Mouse (Mus musculus): ENCODE measurements around the gene Lpgat1. TPM values are rescaled to one million over a fixed set of nuclear protein-coding genes. Genes with fewer than 3 reads are reported as not detected.

The Lpgat1 gene
- polyA plus RNA-seq, 1 experiment from 2014 or later = 5.3 TPM

- ATAC-seq (ENCODE audit: low read depth) = no peak
- H3K27ac ChIP-seq (ENCODE audit: low read length) = no peak overlapping the region
These were observed 75.4 kb downstream of the Lpgat1 start for GRCm38 (mm10) chr1:191792991-191793390.

GRCm38 (mm10) chr1:191793888-191794532 is 76.4 kb downstream of the Lpgat1 start:
- Histone ChIP-seq H3K36me3 (ENCODE audit: control insufficient read depth, insufficient read depth) (no peaks in the 10 kb centered on the region), H3K4me2 (ENCODE audit: low read depth, low read length) (no peak overlapping the region), H3K9me3 (replicated peaks; ENCODE audit: control insufficient read depth, low read length) (no peaks in the 10 kb centered on the region), H3K4me3 (ENCODE audit: low read depth, low read length) (no peak overlapping the region), H3K27me3 (ENCODE audit: control insufficient read depth, insufficient read depth, low read depth, low read length) (no peaks in the 10 kb centered on the region), H3K27ac (ENCODE audit: low read length) (no peak overlapping the region), H3K4me1 (ENCODE audit: control insufficient read depth, low read depth, low read length) (no peaks in the 10 kb centered on the region), H3K9ac (ENCODE audit: low read depth, low read length) (no peak overlapping the region)
- ATAC-seq (ENCODE audit: low read depth) = peak; percentile 79
- 51% methylated on average over 7 of the region's 7 CpGs for WGBS (ENCODE audit: insufficient replicate concordance)

More at GRCm38 (mm10) chr1:191792991-191793390, 75.4 kb downstream of the Lpgat1 start:
- no peaks in the 10 kb centered on the region for H3K27me3 ChIP-seq (ENCODE audit: control insufficient read depth, insufficient read depth, low read depth, low read length)
- H3K9me3 ChIP-seq (replicated peaks; ENCODE audit: control insufficient read depth, low read length) = no peaks in the 10 kb centered on the region
- no peaks in the 10 kb centered on the region for H3K4me1 ChIP-seq (ENCODE audit: control insufficient read depth, low read depth, low read length)
- no peaks in the 10 kb centered on the region for H3K36me3 ChIP-seq (ENCODE audit: control insufficient read depth, insufficient read depth)
- H3K4me3 ChIP-seq (ENCODE audit: low read depth, low read length) = no peak overlapping the region
- no peak overlapping the region for H3K4me2 ChIP-seq (ENCODE audit: low read depth, low read length)
- WGBS (ENCODE audit: insufficient replicate concordance) = 59% methylated on average over 8 of the region's 8 CpGs
- H3K9ac ChIP-seq (ENCODE audit: low read depth, low read length) = no peak overlapping the region

GRCm38 (mm10) chr1:191796238-191796896 is 78.7 kb downstream of the Lpgat1 start:
- Histone ChIP-seq H3K9ac (ENCODE audit: low read depth, low read length) (no peak overlapping the region), H3K4me1 (ENCODE audit: control insufficient read depth, low read depth, low read length) (no peaks in the 10 kb centered on the region), H3K27me3 (ENCODE audit: control insufficient read depth, insufficient read depth, low read depth, low read length) (no peaks in the 10 kb centered on the region), H3K36me3 (ENCODE audit: control insufficient read depth, insufficient read depth) (no peaks in the 10 kb centered on the region), H3K9me3 (replicated peaks; ENCODE audit: control insufficient read depth, low read length) (no peaks in the 10 kb centered on the region), H3K4me2 (ENCODE audit: low read depth, low read length) (no peak overlapping the region), H3K4me3 (ENCODE audit: low read depth, low read length) (no peak overlapping the region), H3K27ac (ENCODE audit: low read length) (no peak overlapping the region)
- WGBS (ENCODE audit: insufficient replicate concordance) = 71% methylated on average over 4 of the region's 4 CpGs
- ATAC-seq (ENCODE audit: low read depth) = no peak

- no peak for ATAC-seq (ENCODE audit: low read depth)
- no peaks in the 10 kb centered on the region for H3K4me1 ChIP-seq (ENCODE audit: control insufficient read depth, low read depth, low read length)
- no peak overlapping the region for H3K9ac ChIP-seq (ENCODE audit: low read depth, low read length)
- no peak overlapping the region for H3K4me3 ChIP-seq (ENCODE audit: low read depth, low read length)
- 43% methylated on average over 9 of the region's 9 CpGs for WGBS (ENCODE audit: insufficient replicate concordance)
- H3K36me3 ChIP-seq (ENCODE audit: control insufficient read depth, insufficient read depth) = no peaks in the 10 kb centered on the region
- H3K27ac ChIP-seq (ENCODE audit: low read length) = no peak overlapping the region
- peaks cover 3% of the 10 kb centered on the region for H3K9me3 ChIP-seq (replicated peaks; ENCODE audit: control insufficient read depth, low read length)
- H3K27me3 ChIP-seq (ENCODE audit: control insufficient read depth, insufficient read depth, low read depth, low read length) = no peaks in the 10 kb centered on the region
- H3K4me2 ChIP-seq (ENCODE audit: low read depth, low read length) = no peak overlapping the region
These were observed 84.6 kb downstream of the Lpgat1 start for GRCm38 (mm10) chr1:191802093-191802819.

GRCm38 (mm10) chr1:191802820-191803655 is 85.4 kb downstream of the Lpgat1 start:
- peaks cover 3% of the 10 kb centered on the region for H3K9me3 ChIP-seq (replicated peaks; ENCODE audit: control insufficient read depth, low read length)
- H3K9ac ChIP-seq (ENCODE audit: low read depth, low read length) = no peak overlapping the region
- no peaks in the 10 kb centered on the region for H3K4me1 ChIP-seq (ENCODE audit: control insufficient read depth, low read depth, low read length)
- H3K4me3 ChIP-seq (ENCODE audit: low read depth, low read length) = no peak overlapping the region
- no peaks in the 10 kb centered on the region for H3K27me3 ChIP-seq (ENCODE audit: control insufficient read depth, insufficient read depth, low read depth, low read length)
- no peak overlapping the region for H3K4me2 ChIP-seq (ENCODE audit: low read depth, low read length)
- H3K36me3 ChIP-seq (ENCODE audit: control insufficient read depth, insufficient read depth) = no peaks in the 10 kb centered on the region
- 50% methylated on average over 10 of the region's 10 CpGs for WGBS (ENCODE audit: insufficient replicate concordance)
- ATAC-seq (ENCODE audit: low read depth) = no peak
- no peak overlapping the region for H3K27ac ChIP-seq (ENCODE audit: low read length)

- Histone ChIP-seq H3K4me1 (ENCODE audit: control insufficient read depth, low read depth, low read length) (no peaks in the 10 kb centered on the region), H3K27ac (ENCODE audit: low read length) (no peak overlapping the region), H3K9ac (ENCODE audit: low read depth, low read length) (no peak overlapping the region), H3K36me3 (ENCODE audit: control insufficient read depth, insufficient read depth) (no peaks in the 10 kb centered on the region), H3K4me2 (ENCODE audit: low read depth, low read length) (no peak overlapping the region), H3K4me3 (ENCODE audit: low read depth, low read length) (no peak overlapping the region), H3K9me3 (replicated peaks; ENCODE audit: control insufficient read depth, low read length) (peaks cover 3% of the 10 kb centered on the region), H3K27me3 (ENCODE audit: control insufficient read depth, insufficient read depth, low read depth, low read length) (no peaks in the 10 kb centered on the region)
- 32% methylated on average over 5 of the region's 5 CpGs for WGBS (ENCODE audit: insufficient replicate concordance)
- no peak for ATAC-seq (ENCODE audit: low read depth)
These were observed 87.1 kb downstream of the Lpgat1 start for GRCm38 (mm10) chr1:191804747-191805146.

GRCm38 (mm10) chr1:191805788-191806187 is 88.2 kb downstream of the Lpgat1 start:
- H3K27me3 ChIP-seq (ENCODE audit: control insufficient read depth, insufficient read depth, low read depth, low read length) = no peaks in the 10 kb centered on the region
- no peak overlapping the region for H3K27ac ChIP-seq (ENCODE audit: low read length)
- no peak overlapping the region for H3K4me3 ChIP-seq (ENCODE audit: low read depth, low read length)
- no peak overlapping the region for H3K4me2 ChIP-seq (ENCODE audit: low read depth, low read length)
- no peak overlapping the region for H3K9ac ChIP-seq (ENCODE audit: low read depth, low read length)
- H3K36me3 ChIP-seq (ENCODE audit: control insufficient read depth, insufficient read depth) = no peaks in the 10 kb centered on the region
- H3K9me3 ChIP-seq (replicated peaks; ENCODE audit: control insufficient read depth, low read length) = peaks cover 3% of the 10 kb centered on the region
- ATAC-seq (ENCODE audit: low read depth) = no peak
- H3K4me1 ChIP-seq (ENCODE audit: control insufficient read depth, low read depth, low read length) = no peaks in the 10 kb centered on the region
- 52% methylated on average over 6 of the region's 6 CpGs for WGBS (ENCODE audit: insufficient replicate concordance)

GRCm38 (mm10) chr1:191806740-191807139 is 89.1 kb downstream of the Lpgat1 start:
- WGBS (ENCODE audit: insufficient replicate concordance) = 77% methylated on average over 4 of the region's 4 CpGs
- no peaks in the 10 kb centered on the region for H3K36me3 ChIP-seq (ENCODE audit: control insufficient read depth, insufficient read depth)
- H3K27me3 ChIP-seq (ENCODE audit: control insufficient read depth, insufficient read depth, low read depth, low read length) = no peaks in the 10 kb centered on the region
- H3K4me1 ChIP-seq (ENCODE audit: control insufficient read depth, low read depth, low read length) = no peaks in the 10 kb centered on the region
- H3K9me3 ChIP-seq (replicated peaks; ENCODE audit: control insufficient read depth, low read length) = peaks cover 3% of the 10 kb centered on the region
- no peak overlapping the region for H3K27ac ChIP-seq (ENCODE audit: low read length)
- no peak for ATAC-seq (ENCODE audit: low read depth)
- no peak overlapping the region for H3K4me3 ChIP-seq (ENCODE audit: low read depth, low read length)
- no peak overlapping the region for H3K4me2 ChIP-seq (ENCODE audit: low read depth, low read length)
- no peak overlapping the region for H3K9ac ChIP-seq (ENCODE audit: low read depth, low read length)

All from liver, embryonic 16.5 days (tissue).